Mouse (Mus musculus) natural killer cell, adult 2 months (primary cell): ENCODE measurements at regions not wholly inside any gene's neighbourhood (a gene's known extent, or its start where the extent isn't known, plus 50 kb on each side); places are given as distances from the start of the nearest gene placed in this dataset.

Experiments used
- DNase-seq, 2 experiments: peaks; one replicate each; pipeline ENCODE4 v3.0.0; 2022; ENCODE audit warnings: low spot score in 2 of 2

DNA sequence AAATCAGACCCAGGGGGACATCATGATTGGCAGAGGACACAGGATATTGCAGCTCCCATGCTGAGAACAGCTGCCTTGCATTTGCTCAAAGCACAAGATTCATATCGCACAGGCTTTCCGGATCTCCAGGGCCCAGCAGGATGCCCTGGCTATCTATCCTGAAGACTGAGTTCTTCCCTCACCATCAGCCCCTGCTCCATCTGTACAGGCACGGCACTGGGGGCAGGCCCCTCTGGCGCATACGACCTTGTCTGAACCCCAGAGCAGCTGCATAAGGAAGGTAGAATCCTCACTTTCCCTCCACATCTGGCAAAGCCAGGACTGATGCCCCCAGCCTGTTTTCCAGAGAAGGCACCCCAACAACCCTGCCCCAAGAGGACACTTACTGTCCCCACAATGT is 266.8 kb downstream of the Tns1 start:
- DNase-seq, result no peak

DNA sequence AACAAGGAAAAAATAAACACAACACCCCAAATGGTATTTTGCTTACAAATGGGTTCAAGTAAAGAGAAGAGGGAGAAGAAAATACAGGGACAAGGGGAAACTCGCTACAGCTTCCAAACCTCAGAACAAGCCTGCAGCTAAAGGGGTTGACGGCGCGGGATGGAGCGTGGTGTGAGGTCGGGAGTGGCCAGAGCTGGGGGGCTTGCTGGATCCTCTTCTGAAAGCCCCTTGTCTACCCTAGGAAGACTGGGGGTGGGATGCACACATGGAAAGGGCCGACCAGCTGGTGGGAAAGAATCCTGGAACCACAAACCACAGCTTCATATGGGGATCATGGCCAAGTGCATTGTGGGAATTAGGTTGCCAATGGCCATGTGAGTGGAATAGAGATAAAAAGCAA is 267.4 kb downstream of the Tns1 start:
- no peak for DNase-seq

GRCm38 (mm10) chr1:73855306-73855705 is 268.9 kb downstream of the Tns1 start:
- no peak for DNase-seq

- DNase-seq, result no peak
Measured at GRCm38 (mm10) chr1:73853851-73854250, 270.4 kb downstream of the Tns1 start.

- DNase-seq, result no peak
Measured at GRCm38 (mm10) chr1:73850173-73851014, 273.9 kb downstream of the Tns1 start.

GRCm38 (mm10) chr1:73848370-73848769 is 275.9 kb downstream of the Tns1 start:
- DNase-seq, result no peak

DNA sequence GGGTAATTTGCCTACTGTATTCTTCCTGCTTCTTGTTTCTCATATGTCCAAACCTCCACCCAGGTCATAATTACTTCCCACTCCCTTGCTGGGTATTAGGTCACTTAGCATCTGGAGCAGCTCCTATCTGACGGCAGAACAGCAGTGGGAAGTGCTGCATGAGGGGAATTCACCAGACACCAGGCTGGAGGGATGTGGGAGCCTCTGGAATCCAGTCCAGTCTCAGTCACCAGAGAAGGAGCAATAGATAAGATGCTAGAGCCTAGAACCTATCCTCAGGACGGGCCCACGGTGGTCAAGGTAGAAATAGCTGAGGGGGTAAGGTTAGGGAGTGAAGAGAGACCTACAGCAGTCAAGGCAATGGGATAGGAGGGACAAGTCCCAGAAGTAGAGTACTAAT is 277.1 kb downstream of the Tns1 start:
- no peak for DNase-seq

DNA sequence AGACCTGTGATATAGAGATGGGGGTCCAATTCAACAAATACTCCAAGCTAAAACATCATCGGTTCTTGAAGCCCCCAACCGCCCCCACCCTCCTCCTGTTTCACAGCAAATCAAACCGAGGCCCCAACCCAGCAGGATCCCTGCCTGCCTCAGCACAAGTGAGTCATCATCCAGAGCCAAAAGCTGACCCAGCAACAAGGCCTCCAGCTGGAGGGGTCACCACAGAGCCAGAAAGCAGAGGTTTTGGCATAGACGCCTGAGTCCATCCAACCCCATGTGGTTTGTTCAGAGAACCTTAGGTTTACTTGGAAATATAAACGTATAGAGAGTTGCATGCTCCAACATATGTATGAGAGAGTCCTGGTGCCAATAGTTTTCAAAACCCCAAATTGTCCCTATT is 279.1 kb downstream of the Tns1 start:
- DNase-seq, result no peak

GRCm38 (mm10) chr1:73844574-73844973 is 279.7 kb downstream of the Tns1 start:
- no peak for DNase-seq

- DNase-seq, result no peak
Measured at GRCm38 (mm10) chr1:73839351-73839750, 284.9 kb downstream of the Tns1 start.

GRCm38 (mm10) chr1:73836680-73837079 is 287.6 kb downstream of the Tns1 start:
- no peak for DNase-seq

GRCm38 (mm10) chr1:73834566-73834965 is 289.7 kb downstream of the Tns1 start:
- DNase-seq, result no peak

GRCm38 (mm10) chr1:73830486-73831132 is 293.6 kb downstream of the Tns1 start:
- no peak for DNase-seq

DNA sequence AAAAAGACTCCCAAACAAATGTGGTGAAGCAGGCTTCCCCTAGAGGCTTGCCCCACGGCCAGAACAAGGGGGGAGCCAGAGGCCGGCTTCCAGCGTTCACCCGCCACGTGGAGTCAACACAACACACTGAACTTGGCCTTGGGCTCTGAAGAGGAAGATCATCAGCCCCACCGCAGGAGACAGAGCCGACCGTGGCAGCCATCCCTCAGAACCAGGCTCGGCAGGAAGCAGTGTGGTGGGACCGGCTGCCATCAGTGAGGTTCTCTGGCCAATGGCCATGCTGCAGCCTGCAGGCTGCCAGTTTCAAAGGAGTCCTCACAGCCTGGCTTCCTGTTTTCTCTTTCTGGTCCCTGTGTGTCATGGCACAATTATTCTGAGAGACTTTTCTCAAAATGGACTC is 295.3 kb downstream of the Tns1 start:
- DNase-seq, result no peak

DNA sequence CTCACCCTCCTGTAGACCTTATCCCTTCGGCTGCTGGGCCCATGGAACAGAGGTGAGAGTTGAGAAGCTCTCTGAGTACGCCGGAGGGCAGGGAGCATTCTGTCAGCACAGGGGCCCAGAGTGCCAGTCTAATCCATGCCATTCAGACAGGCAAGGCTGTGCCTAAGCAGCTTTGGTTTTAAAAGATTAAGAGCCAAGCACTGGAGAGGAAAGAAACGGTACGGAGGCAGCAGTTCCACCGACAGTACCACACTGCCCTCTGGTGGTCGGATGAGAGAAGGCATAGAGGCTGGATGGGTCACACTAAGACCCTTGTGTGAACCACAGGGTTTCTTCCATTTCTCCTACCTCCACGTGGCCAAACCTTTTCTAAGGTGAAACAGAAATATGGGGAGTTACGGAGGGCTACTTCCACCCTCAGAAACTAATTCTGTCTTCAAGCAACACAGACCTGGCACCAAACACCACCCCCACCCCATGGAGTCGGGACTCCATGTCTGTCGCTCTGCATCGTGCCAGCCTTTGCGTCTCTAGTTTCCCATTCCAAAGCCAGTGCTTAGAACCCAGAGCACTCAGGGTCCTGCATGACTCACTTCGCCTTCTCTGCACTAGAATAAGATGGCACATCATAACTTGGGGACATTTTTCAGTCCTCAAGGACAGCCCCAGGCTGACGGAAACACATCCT is 297.9 kb downstream of the Tns1 start:
- peak; percentile 22 to 68 for DNase-seq

DNA sequence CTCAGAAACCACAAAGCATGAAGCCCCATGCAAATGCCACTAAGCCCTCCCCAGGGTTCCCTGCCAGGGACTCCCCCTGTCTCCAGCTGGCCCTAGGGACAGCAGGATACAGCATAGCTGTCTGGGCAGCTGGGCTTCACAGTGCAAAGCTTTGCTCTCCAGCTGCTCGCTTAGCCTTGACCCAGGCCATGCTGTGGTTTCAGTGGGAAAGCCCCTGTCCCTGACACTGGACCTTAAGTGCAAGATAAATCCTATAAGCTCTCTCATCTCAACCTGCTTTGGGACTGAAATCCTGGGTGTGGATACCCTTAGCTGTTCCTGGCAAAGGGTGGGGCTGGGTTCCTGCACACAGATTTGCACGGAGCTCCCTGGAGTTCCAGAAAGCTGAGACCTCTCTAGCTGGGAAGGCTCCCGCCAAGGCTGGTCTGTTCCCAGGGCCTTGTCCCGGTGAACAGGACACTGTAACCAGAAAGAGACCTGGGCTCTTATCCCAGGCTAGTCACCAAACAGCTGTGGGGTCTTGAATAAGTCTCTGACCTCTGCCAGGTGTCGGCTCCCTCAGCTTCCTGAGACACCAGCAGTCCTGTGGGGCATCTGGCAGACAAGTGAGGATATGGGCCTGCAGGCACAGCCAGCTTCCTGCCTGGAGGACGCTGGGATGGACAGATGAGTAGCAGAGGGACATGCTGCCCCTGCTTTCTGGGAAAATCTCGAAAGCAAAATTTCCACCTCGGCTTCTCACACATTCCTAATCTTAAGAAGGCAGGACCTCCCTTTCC is 299.7 kb downstream of the Tns1 start:
- DNase-seq, result peak in 1 of 2 experiments; percentile 43

GRCm38 (mm10) chr1:73823726-73824125 is 300.5 kb downstream of the Tns1 start:
- no peak for DNase-seq

GRCm38 (mm10) chr1:73822616-73823015 is 301.6 kb downstream of the Tns1 start:
- DNase-seq, result no peak

GRCm38 (mm10) chr1:73820701-73821100 is 303.5 kb downstream of the Tns1 start:
- no peak for DNase-seq

DNA sequence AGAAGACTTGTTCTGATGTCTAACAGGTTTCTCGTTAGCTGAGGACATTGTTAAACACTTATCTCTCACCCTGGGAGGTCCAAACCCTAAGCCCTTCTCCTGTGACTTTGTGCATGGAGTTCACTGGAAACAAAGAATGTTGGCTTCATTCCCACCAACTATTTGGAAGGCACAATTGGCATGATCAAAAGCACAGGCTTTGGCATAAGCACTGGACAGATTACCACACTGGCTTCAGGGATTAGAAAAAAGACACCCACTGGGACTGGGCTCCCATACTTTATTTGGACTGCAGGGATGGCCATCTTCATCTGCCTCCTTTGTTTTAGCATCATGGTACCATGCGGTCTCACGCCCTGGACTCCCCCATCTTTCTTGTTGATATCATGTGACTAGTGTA is 317.0 kb downstream of the Tns1 start:
- DNase-seq, result no peak

GRCm38 (mm10) chr1:73805156-73805555 is 319.1 kb downstream of the Tns1 start:
- no peak for DNase-seq

DNA sequence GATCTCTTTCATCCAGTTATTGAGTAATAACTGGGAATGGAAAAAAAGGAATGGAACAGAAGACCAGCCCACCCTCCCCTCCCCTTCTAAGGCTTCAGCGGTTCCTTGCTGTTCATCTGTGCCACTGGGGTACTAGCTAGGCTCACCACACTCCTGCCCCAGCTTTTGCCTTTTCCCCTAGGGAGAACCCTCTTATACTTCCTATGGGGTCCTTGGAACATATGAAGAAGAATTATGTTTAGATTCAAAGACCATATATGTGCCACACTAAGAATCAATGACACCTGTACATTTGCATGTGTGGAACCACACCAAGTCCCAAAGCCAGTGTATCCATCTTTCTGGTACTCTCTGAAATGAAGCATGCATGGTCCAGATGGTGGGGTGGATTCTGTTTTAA is 324.3 kb downstream of the Tns1 start:
- no peak for DNase-seq
